Mouse (Mus musculus) NIH3T3 (cell line): ENCODE data around the gene Ube2n.

Experiments
- DNase-seq: peaks from one replicate; pipeline ENCODE4 v3.0.0-alpha.2; 2012; ENCODE audit warnings: low read depth

Gene Ube2n

GRCm38 (mm10) chr10:95594414-95594813 lies 79.5 kb downstream of the Ube2n start:
- DNase-seq: no peak
